Mouse (Mus musculus): Measurements from ENCODE around the gene Ptk6. TPM values are rescaled to one million over a fixed set of nuclear protein-coding genes. Genes with fewer than 3 reads are reported as not detected.

Ptk6 gene
- total and polyA plus RNA-seq, 3 experiments = not detected

GRCm38 (mm10) chr2:181166469-181166868, 36.1 kb downstream of the Ptk6 start:
- H3K4me3 ChIP-seq (ENCODE audit: control insufficient read depth in 1 of 2, insufficient read depth in 1 of 2, low read depth in 2 of 2, low read length in 2 of 2) = peak overlapping the region; percentile 17; a peak in 1 of 4 replicates
- H3K4me1 ChIP-seq (ENCODE audit: control insufficient read depth in 1 of 2, insufficient read depth in 2 of 2, low read length in 2 of 2) = peaks cover 8 to 14% of the 10 kb centered on the region in 2 experiments
- H3K36me3 ChIP-seq (ENCODE audit: control insufficient read depth in 1 of 2, insufficient read depth in 2 of 2, low read length in 2 of 2) = peaks cover 0 to 9% of the 10 kb centered on the region in 2 experiments; a peak in 2 of 4 replicates
- DNase-seq (ENCODE audit: low read depth, low spot score) = peak; percentile 52
- no peaks in the 10 kb centered on the region for H3K9me3 ChIP-seq (replicated peaks; ENCODE audit: insufficient read depth, low read length)
- H3K27me3 ChIP-seq (ENCODE audit: control insufficient read depth in 1 of 2, insufficient read depth in 2 of 2, low read length in 2 of 2) = peaks cover 0 to 2% of the 10 kb centered on the region in 2 experiments; a peak in 2 of 4 replicates
- peak overlapping the region; percentile 42 for H3K9ac ChIP-seq (ENCODE audit: control insufficient read depth, low read depth, low read length, poor library complexity, severe bottlenecking)
- no peaks in the 10 kb centered on the region for H3K79me2 ChIP-seq (ENCODE audit: control insufficient read depth, insufficient read depth, low read length, poor library complexity)
- TF ChIP-seq TBP (IDR thresholded peaks at IDR 0.05; ENCODE audit: low read depth, low read length) (peak; percentile 39; the same call in 1 of the 2 replicates), TCF12 (IDR thresholded peaks at IDR 0.05; ENCODE audit: low read depth, low read length) (no peak; the same call in 1 of the 2 replicates), MEF2A (IDR thresholded peaks at IDR 0.05; ENCODE audit: extremely low read depth, insufficient replicate concordance, low read depth, low read length, poor library complexity, severe bottlenecking) (no peak), MYB (IDR thresholded peaks at IDR 0.05; ENCODE audit: low read depth, low read length) (peak; percentile 73), BHLHE40 (IDR thresholded peaks at IDR 0.05; ENCODE audit: borderline replicate concordance, low read depth, low read length) (0 out of 2 replicates have a peak, but pooled peaks have one; percentile 7), SIN3A (IDR thresholded peaks at IDR 0.05; ENCODE audit: low read length) (peak; percentile 53), ELF1 (IDR thresholded peaks at IDR 0.05; ENCODE audit: low read depth, low read length) (peak; percentile 75), TAL1 (IDR thresholded peaks at IDR 0.05; ENCODE audit: low read length) (no peak), GATA1 (IDR thresholded peaks at IDR 0.05; ENCODE audit: low read depth, low read length) (peak; percentile 64), USF1 (IDR thresholded peaks at IDR 0.05; ENCODE audit: low read depth, low read length) (no peak), NRF1 (IDR thresholded peaks at IDR 0.05; ENCODE audit: insufficient read depth, low read depth, low read length, poor library complexity, severe bottlenecking) (no peak), RAD21 (IDR thresholded peaks at IDR 0.05; ENCODE audit: low read depth, low read length) (no peak), NELFE (IDR thresholded peaks at IDR 0.05; ENCODE audit: low read depth, low read length) (peak; percentile 32; the same call in 1 of the 2 replicates), EP300 (IDR thresholded peaks at IDR 0.05; ENCODE audit: low read depth in 1 of 2, low read length in 2 of 2) (peak; percentile 61 to 78), MYC (IDR thresholded peaks at IDR 0.05; ENCODE audit: low read depth, low read length) (no peak; the same call in 1 of the 2 replicates), POLR2A (IDR thresholded peaks at IDR 0.05; ENCODE audit: control insufficient read depth in 1 of 2, insufficient read depth in 1 of 2, low read depth in 1 of 2, low read length in 2 of 2, poor library complexity in 1 of 2) (no peak), CHD1 (IDR thresholded peaks at IDR 0.05; ENCODE audit: low read depth, low read length) (no peak), JUND (IDR thresholded peaks at IDR 0.05; ENCODE audit: low read depth, low read length) (no peak), RCOR1 (IDR thresholded peaks at IDR 0.05; ENCODE audit: low read depth, low read length) (peak; percentile 68), ETS1 (IDR thresholded peaks at IDR 0.05; ENCODE audit: low read depth, low read length) (peak; percentile 40; the same call in 1 of the 2 replicates), CTCF (IDR thresholded peaks at IDR 0.05 in 2 of 3, conservative IDR thresholded peaks at IDR 0.05 in 1 of 3; ENCODE audit: control insufficient read depth in 1 of 3, insufficient read depth in 1 of 3, low read depth in 2 of 3, low read length in 3 of 3, poor library complexity in 1 of 3, severe bottlenecking in 1 of 3) (no peak), KAT2A (conservative IDR thresholded peaks at IDR 0.05; ENCODE audit: low read depth, low read length) (no peak), SMC3 (IDR thresholded peaks at IDR 0.05; ENCODE audit: low read depth, low read length) (no peak), HCFC1 (IDR thresholded peaks at IDR 0.05; ENCODE audit: low read depth, low read length) (0 out of 2 replicates have a peak, but pooled peaks have one; percentile 19), GABPA (IDR thresholded peaks at IDR 0.05; ENCODE audit: low read depth, low read length) (no peak), ZKSCAN1 (IDR thresholded peaks at IDR 0.05; ENCODE audit: low read depth, low read length) (no peak), MAX (IDR thresholded peaks at IDR 0.05; ENCODE audit: low read length) (no peak)
- H3K27ac ChIP-seq (ENCODE audit: control insufficient read depth, low read depth, low read length) = peak overlapping the region; percentile 57
